Mouse (Mus musculus): ENCODE results near the gene Fbxo47. TPM values are rescaled to one million over a fixed set of nuclear protein-coding genes. Genes with fewer than 3 reads are reported as not detected.
"Not testable (repeated sequence)": the region's sequence is repeated elsewhere in the genome, so short reads cannot be mapped to it uniquely, and the experiment has no call there.

The Fbxo47 gene
- total RNA-seq, 2 experiments from 2014 or later, result 0.79 to 1.2 TPM

DNA sequence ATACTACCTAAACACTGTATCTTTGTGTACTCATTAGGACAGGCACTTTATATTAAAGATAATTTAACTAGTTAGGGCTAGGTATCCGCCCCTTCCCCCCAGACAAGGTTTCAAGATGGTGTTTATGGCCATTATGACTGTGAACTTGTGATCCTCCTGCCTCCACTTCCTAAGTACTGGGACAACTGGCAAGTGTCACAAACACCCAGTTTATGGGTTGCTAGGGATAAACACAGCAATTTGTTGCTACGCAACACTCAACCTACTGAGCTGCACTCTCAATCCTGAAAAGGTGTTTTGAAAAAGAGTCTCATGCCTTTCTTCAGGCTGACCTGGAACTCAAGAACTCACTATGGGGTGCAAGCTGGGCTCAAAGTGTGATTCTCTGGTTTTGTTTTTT, 6.6 kb downstream of the Fbxo47 start:
- DNase-seq, result no peak

DNA sequence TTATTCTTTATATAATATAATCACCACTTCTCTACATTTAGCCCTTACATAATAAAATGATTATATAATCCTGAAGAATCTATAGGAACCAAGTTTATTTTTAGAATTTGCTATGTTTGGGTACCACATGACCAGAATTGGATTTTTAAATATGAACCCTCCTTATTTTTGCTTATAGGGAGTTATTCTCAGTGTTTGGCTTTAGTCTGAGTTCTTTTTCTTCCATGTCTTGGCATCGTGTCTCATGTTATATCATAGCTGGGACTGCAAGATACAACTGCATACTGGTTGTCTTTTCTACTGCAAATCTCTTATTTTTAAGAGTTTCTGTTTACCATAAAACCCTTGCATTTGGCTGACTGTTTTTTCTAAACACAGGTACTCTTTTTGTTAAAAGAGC, 9.6 kb downstream of the Fbxo47 start:
- no peak for DNase-seq

DNA sequence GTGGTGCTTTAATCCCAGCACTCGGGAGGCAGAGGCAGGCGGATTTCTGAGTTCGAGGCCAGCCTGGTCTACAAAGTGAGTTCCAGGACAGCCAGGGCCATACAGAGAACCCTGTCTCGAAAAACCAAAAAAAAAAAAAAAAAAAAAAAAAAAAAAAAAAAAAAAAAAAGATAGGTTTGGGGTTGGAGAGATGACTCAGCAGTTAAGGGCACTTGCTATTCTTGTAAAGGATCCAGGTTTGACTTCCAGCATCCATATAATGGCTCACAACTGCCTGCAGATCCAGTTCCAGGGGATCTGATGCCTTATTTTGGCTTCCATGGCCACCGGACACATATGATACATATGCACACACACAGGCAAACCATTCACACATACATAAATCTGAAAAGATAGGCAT, 11.6 kb downstream of the Fbxo47 start:
- DNase-seq, result not testable (repeated sequence)

DNA sequence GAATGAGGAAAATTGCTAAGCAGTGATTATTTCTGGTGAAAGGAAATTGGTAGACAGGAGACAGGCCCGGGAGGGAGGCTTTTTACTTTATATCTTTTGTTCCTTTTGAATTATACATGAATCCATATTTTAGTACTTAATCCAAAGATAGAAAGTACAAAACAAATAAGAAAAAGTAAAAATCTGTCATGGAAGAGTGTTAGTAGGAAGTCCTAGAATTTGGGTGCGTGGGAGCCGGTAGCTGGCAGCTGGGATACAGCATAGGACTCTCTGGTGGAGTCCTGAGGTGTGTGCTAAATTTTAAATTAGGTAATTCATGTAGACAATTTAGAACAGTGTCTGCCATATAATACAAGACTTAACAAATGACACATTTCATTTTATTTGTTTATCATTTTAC, 16.4 kb downstream of the Fbxo47 start:
- DNase-seq, result no peak

DNA sequence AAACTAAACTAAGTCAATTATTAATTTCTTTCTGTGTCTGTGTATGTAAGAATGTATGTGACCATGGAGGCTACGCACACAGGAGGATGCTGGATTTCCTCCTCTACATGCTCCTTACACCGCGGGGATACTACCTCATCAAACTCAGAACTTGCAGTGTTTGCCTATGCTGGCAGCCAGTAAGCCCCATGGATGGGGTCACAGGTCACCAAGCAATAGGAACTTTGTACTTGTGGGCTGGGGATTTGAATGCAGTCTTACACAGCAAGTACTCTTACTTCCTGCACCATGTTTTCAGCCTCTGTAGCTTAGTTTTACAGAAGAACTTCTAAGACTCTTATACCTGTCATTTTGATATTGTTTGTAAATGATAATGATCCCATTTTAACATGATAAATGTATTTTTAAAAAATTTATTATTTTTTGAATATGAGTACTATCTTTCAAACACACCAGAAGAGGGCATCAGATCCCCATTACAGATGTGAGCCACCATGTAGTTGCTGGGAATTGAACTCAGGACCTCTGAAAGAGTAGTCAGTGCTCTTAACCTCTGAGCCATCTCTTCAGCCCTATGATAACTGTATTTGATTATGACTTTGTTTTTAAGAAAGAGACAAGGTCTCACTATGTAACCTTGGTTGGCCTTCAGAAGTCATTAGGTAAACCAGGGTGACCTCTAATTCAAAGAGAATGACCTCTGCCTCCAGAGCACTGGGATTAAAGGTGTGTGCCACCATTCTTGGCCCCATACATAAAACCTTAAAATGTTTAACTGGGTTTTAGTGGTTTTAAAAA, 17.7 kb downstream of the Fbxo47 start:
- no peak for DNase-seq

DNA sequence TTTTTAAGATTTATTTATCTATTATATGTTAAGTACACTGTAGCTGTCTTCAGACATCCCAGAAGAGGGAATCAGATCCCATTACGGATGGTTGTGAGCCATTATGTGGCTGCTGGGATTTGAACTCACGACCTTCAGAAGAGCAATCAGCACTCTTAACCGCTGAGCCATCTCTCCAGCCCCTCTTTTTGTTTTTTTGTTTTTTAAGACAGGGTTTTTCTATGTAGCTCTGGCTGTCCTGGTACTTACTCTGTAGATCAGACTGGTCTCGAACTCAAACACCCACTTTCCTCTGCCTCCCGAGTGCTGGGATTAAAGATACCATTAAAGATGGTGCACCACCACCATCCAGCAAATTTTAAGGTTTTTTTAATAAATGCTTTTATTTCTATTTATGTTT, 18.5 kb downstream of the Fbxo47 start:
- no peak for DNase-seq

DNA sequence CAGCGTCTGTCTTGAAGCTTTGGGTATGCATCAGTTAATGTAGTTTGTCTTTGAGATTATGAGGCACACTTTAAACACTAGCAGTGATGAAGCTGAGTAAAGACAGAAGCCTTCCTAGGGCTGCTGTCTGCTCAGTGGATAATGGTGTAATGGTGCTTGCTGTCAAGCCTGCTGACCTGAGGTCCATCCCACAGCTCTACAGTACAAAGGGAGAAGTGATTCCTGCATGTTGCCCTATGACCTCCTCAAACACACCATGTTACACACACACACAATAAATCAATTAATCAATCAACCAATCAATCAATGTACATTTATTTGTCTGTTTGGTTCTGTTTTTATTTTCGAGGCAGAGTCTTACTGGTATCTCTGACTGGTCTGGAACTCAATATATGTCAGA, 21.8 kb downstream of the Fbxo47 start:
- DNase-seq, result no peak

DNA sequence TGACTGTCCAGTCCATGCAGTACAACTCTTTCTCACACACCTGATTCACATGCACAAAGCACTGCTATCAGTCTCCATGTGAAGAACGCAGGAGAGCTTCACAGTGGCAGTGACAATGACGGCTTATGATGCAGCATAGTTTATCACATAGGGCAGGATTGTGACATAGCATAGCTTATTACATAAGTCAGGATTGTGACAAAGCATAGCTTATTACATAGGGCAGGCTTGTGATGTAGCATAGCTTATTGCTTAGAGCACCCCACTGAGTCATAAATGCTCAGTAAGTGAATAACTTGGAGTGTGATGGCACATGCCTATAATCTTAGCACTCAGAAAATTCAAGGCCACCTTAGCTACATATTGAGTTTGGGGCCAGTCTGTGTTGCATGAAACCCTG, 28.5 kb downstream of the Fbxo47 start:
- DNase-seq, result no peak

DNA sequence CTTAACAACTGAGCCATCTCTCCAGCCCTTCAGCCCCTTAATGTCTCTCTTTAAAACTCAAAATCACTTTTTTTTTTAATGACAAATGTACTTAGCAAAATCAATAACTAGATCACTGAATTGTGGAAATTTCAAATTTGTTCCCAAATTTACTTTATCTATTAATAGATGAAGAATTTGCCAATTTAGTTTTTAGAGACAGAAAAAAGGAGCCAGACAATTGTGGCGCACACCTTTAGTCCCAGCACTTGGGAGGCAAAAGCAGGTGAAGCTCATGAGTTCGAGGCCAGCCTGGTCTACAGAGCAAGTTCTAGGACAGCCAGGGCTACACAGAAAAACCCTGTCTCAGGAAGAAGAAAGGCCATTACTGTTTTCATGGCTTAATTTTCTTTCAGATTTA, 32.4 kb downstream of the Fbxo47 start:
- no peak for DNase-seq

DNA sequence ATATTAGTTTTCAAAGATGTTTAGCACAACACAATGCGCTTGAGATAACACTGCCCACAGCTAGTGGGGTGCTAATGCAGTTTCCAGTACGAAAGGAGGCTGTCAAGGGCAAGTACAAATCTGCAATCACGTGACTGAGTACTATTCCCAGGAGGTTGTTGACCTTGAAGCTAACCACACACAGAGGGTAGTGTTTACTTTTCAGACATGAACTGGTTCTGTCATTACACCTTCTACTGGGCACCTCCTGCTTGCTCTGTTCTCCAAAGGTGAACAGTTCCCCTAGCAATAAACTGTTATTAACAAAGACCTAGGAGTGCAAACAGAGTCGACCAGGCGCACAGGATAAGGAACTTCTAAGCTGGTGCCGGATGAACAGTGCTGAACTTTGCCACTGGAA, 33.6 kb downstream of the Fbxo47 start:
- DNase-seq, result no peak

DNA sequence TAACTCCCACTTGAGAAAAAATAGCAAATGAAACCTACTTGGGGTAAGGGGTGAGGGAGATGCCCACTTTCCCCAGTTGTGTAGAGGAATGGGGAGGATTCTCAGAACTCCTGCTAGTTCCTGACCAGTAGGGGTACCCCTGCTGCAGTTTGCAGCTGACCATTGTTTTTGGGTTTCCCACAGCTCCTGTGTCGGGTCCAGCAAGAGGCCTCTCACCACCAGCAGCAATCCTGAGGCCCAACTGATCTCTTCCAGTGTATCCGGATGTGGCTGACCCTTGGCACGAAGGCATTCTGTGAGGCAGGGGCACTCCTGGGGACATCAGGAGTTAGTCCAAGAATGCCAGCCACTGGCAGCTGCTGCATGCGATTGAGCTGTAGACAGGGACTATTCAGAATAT, 42.0 kb downstream of the Fbxo47 start:
- DNase-seq, result no peak

DNA sequence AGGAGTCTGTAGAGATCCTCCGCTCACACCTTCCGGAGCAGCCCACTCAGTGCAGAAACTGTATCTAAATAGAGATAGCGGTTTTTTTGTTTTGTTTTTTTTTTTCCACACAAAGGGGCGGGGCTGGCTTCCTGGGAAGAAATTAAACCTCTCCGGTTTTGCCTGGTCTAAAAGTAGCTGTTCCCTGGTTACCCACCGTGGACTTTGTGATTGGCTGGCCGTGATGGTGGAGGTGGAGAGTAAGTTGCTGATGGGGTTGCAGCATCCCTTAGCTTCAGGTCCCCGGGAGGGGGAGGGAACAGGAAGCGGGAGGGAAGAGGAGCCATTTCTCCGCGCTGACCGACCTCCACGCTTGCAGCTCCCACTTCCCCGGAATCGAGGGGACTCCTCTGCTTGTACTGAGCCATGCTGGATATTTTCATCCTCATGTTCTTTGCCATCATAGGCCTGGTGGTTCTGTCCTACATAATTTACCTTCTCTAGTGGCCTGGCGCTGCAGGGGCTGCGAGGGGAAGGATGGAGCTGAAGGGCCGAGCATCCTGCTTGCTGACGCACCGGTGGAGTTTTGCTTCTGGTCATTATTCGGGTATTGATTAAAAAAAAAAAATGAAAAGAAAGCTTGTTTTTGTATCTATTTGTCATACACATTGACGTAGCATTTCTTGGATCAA, 42.8 kb downstream of the Fbxo47 start:
- DNase-seq, result peak; percentile 65

DNA sequence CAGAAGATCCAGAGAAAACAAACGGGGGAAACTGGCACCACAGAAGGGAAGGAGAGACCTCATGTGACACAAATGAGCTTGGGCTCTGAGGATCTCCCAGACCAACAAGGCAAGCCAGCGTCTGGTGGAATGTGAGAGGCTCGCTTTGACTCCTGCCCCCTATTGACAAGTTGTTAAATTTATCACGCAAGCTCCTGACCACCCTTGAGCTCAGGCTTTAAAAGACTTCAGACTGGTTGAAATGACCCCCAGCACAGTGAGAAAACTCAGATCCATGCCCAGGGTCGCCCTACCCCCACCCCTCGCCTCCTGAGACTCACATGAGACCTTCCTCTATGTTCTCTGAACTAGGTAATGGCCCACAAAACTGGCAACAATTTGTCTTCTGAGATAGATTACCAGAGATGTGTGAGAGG, 43.4 kb downstream of the Fbxo47 start, which contains the start of gene B230217C12Rik:
Gene B230217C12Rik (plus strand): TSS at position 242 of the 416 bp plus-strand sequence.
- no peak for DNase-seq

DNA sequence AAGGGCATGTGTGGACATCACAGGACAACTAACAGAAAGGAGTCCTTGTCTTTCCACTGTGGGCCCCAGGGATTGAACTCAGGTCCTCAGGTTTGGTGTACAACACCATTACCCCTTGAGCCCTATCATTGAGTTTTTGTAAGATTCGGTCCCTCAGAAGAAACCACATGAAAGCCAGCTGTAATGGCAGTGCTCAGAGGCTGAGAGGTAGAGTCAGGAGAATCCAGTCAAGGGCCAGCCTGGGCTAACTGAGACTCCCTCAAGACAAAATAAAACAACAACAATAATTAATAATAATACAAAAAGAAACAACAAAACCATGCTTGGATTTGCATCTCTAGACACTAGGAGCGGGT, 43.8 kb downstream of the Fbxo47 start:
- DNase-seq, result no peak

DNA sequence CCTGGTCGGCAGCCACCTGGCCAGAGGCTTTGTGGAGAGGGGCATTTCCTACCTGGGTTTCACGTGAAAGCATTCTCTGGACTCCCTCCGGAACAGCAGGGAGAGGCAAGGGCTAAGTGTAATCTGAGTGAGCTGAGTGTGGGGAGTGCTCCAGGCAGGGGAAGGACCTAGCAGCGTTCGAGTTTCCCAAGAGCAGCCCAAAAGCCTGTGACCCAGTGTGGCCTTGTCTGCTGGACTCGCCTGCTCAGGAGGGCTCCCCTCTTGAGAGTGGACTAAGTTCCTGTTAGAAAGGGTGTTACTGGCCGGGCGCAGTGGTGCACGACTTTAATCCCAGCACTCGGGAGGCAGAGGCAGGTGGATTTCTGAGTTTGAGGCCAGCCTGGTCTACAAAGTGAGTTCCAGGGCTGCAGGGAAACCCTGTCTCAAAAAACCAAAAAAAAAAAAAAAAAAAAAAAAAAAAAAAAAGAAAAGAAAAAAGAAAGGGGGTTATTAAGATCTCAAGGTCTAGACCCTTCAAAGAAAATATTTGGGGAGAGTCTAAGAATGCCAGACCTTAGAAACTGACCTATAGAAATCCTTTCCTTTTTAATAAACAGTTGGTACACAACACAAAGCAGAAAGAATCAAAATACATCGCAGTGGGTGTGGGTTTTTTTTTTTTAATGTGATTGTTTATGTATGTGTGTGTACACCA, 44.4 kb downstream of the Fbxo47 start:
- no peak for DNase-seq

DNA sequence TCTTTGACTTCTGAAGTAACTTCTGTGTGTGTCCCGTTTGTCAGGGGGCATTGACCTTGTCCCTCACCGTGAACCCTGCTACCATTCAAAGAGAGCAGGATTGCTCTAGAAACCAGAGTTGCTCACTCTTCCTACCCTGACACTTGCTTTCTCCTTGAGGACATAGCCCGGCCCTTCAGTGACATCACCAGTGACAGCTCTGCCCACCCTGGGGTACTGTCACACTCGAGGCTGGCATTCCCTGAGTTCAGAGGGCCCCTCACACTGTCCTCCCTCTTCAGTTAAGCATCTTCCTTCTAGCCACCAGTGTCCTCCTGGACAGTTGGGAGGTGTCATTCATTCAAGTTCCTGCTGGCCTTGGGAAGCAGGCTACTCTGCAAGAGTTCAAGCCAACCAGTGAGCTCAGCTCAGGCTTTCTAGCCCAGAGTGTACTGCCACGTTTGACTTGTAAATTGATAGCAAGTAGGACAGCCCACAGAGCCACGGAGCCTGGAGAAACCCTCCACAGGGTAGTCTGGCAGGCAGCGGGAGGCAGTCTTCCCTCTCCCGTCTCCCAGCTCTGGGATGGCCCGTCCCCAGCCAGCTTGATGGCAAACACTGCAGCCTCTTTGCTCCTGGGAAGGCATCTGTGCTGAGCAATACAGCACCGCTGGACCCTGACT, 45.0 kb downstream of the Fbxo47 start:
- DNase-seq, result no peak

DNA sequence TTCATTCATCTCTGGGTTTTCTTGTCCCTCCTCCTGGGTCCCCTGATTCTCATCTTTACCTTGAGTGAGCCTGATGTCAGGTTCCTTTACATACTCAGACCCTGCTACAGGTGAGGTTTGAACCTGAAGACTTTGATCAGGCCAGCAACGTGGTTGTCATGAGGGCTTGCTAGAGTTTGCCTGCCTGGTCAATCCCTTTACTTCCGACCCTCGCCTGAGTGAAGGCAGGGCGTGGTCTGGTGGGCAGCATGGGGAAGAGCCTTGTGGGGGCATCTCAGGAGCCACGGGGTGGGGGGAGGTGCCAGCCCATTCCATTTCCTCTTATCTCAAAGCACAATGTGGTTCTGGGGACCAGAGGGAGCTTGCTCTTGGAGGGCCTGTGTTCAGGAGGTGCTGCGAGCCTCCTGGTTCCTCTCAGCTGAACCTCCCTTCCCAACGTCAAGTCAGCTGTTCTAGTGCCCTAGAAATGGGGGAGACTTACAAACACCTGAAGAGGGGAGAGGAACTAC, 46.3 kb downstream of the Fbxo47 start:
- no peak for DNase-seq

DNA sequence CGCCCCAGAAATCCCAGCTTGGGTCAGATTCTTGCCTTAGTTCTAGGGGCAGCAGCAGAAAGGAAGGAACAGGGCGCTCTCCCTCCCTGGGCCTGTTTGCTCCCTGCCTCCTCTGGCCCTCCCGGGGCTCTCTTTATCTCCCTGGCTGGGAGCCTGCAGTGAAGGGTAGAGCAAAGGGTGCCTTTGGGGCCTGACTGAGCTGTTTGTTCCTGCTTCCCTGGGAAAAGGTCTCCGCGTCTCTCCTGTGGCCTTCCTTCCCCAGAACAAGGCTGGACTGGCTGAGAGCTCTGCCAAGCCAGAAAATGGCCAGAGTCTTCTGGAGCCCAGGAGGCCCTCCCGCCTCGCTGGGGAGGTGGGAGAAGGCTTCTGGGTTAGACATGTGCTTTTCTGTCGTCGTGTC, 46.9 kb downstream of the Fbxo47 start:
- peak; percentile 52 for DNase-seq

DNA sequence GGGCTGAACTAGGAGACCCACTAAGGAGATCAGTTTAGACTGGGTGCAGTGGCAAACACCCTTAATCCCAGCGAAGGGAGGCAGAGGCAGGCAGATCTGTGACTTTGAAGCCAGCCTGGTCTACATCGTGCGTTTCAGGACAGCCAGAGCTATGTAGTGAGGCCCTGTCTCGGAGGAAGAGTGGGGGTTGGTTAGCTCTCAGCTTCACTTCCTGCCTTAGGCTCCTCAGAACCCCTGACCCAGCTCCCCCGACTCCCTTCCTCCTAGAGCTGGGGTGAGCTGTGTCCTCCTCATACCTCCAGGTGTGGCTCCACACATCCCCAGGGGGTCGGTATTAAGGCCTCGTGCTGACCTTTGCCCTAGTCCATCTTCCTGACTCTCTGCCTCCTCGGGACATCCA, 47.4 kb downstream of the Fbxo47 start:
- no peak for DNase-seq

DNA sequence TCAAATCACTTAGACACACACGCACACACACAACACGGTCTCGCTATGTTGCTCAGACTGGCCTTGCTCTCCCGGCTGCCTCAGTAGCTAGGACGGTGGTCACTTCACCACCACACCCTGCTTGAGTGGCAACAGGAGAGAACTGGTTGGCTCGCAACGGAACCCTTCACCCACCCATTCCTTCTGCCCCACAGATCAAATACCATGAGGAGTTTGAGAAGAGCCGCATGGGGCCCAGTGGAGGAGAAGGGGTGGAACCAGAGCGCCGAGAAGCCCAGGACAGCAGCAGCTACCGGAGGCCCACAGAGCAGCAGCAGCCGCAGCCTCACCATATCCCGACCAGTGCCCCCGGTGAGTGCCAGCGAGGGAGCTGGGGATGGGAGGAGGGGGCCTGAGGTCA, 50.6 kb downstream of the Fbxo47 start:
- DNase-seq, result no peak

DNA sequence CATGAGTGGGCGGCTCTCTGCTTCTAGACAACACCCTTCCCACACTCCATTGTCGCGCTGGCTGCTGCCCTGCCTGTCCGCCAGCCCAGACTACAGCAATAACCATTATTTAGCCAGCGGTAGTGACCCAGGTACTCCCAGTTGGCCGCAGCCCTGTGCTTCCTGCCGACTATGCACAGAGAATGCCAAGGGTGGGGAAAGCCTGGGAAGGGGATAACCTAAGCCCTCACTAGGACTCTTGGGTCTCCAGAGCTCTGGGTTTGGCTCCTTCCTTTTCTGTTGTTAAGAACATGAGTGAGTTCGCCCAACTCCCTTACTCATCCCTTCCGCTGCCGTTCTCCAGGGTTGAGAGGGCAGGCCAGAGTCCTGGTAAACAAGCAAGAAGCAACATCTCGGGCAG, 52.0 kb downstream of the Fbxo47 start:
- no peak for DNase-seq

DNA sequence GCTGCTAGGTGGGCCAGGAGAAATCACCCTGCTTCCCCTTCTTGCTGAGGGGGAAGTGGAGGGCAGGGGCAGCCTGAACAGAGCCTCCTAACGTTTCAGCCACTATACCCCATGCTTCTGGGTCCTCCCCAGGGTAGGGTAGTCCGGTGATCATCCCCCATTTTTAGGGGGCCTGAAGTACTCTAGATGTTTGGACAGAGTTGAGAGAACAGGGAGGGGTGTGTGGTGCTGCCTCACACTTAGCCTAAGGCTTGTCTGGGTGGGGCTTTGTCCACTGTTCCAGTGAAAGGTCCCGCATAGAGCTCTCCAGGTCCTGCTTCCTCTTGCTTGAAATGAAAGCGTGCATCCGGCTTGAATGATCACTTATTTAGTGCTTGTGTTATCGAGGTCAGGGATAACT, 53.5 kb downstream of the Fbxo47 start:
- DNase-seq, result no peak

DNA sequence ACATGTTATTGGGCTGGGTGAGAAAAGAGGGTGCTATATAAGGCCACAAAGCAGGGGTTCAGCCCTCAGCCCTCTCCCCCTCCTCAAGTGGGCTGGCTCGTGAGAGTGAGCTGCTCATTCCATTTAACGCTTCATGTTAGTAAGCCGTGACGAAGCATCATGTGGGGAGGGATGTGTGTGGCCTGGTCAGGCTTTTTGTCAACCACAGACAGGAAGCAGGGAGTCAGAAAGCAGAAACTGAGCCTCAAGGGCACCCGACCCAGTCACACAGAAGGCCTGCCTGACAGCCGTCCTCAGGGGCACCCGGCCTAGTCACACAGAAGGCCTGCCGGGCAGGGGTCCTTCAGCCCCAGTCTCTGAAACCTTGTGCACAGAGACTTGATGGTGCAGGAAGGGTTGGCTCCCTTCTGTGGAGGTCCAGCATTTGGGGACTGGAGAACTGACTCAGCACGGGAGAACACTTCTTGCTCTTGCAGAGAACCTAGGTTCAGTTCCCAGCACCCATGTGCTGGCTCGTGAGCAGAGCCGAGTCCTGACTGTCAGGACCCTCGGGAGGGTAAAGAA, 54.0 kb downstream of the Fbxo47 start:
- no peak for DNase-seq

Measured in heart, postnatal 4 days (tissue).